Mouse (Mus musculus): Measurements from ENCODE around the gene Pgs1. TPM values are rescaled to one million over a fixed set of nuclear protein-coding genes. Genes with fewer than 3 reads are reported as not detected.

Pgs1 gene
- polyA plus RNA-seq, 1 experiment from 2014 or later, result 40.8 TPM

DNA sequence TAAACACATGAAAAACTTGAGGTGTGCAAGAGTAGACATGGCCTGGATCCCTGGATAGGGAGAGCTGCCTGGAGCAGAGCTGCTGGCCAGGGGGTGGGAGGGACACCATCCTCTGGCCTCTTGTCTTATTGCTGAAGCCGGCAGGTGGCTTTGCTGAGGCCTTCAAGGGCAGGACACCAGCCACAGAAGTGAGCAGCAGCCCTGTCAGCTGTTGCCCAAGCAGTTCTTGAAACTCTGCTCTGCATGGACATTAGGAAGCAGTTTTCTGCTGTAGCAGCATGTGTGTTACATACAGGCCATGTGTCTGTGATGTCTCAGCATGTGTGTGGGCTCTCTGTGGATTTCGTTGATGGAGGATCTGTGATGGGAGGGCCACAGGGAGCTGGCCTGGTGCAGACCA lies 27.2 kb downstream of the Pgs1 start:
- 74% methylated on average over 2 of the region's 2 CpGs for WGBS
- peaks cover 47% of the 10 kb centered on the region for H3K36me3 ChIP-seq (ENCODE audit: insufficient read depth)
- H3K27me3 ChIP-seq (ENCODE audit: insufficient read depth, low read length), result no peaks in the 10 kb centered on the region
- ATAC-seq (ENCODE audit: insufficient read depth) (no peak), DNase-seq (no peak)
- no peak overlapping the region for H3K9ac ChIP-seq
- no peak overlapping the region for H3K4me2 ChIP-seq
- H3K4me1 ChIP-seq (ENCODE audit: insufficient read depth), result no peaks in the 10 kb centered on the region
- peaks cover 3% of the 10 kb centered on the region; the same call in 1 of the 2 replicates for H3K9me3 ChIP-seq (ENCODE audit: low read depth, low read length)
- no peak overlapping the region for H3K4me3 ChIP-seq (ENCODE audit: low read depth, low read length)
- no peak for TF ChIP-seq CTCF (IDR thresholded peaks at IDR 0.05; ENCODE audit: low read depth)
- H3K27ac ChIP-seq (ENCODE audit: low read depth), result no peak overlapping the region

DNA sequence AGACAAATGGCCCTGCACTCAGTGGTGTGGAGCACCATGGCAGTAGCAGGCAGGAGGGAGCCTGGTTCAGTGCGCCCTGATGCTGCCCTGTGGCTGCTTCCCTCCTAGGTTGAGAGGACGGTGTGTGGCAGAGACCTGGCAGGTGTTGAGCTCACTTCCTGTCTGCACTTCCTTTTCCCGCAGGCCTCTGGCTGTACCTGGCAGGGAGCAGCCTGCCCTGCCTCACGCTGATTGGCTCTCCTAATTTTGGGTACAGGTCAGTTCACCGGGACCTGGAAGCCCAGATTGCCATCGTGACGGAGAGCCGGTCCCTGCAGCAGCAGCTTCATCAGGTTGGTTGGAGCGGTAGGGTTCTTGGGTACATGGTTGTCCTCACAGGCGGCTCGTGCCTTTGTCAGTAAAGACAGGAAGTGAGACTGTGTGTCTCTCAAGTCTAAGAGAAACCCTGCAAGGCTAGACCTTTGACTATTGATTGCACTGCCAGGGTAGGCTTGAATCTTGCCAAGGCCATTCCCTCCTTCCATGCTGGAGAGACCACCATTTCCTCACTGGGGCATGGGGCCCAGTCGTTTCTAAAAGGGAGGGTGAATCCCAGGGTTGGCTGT lies 28.4 kb downstream of the Pgs1 start:
- no peak overlapping the region for H3K9ac ChIP-seq
- no peak overlapping the region for H3K4me3 ChIP-seq (ENCODE audit: low read depth, low read length)
- no peaks in the 10 kb centered on the region for H3K27me3 ChIP-seq (ENCODE audit: insufficient read depth, low read length)
- DNase-seq, result no peak
- 75% methylated on average over 12 of the region's 12 CpGs for WGBS
- H3K4me2 ChIP-seq, result no peak overlapping the region
- H3K27ac ChIP-seq (ENCODE audit: low read depth), result no peak overlapping the region; the same call in 1 of the 2 replicates
- peaks cover 3% of the 10 kb centered on the region; the same call in 1 of the 2 replicates for H3K9me3 ChIP-seq (ENCODE audit: low read depth, low read length)
- TF ChIP-seq CTCF (IDR thresholded peaks at IDR 0.05; ENCODE audit: low read depth), result no peak
- H3K36me3 ChIP-seq (ENCODE audit: insufficient read depth), result peaks cover 45% of the 10 kb centered on the region
- H3K4me1 ChIP-seq (ENCODE audit: insufficient read depth), result no peaks in the 10 kb centered on the region
- ATAC-seq (ENCODE audit: insufficient read depth), result no peak

DNA sequence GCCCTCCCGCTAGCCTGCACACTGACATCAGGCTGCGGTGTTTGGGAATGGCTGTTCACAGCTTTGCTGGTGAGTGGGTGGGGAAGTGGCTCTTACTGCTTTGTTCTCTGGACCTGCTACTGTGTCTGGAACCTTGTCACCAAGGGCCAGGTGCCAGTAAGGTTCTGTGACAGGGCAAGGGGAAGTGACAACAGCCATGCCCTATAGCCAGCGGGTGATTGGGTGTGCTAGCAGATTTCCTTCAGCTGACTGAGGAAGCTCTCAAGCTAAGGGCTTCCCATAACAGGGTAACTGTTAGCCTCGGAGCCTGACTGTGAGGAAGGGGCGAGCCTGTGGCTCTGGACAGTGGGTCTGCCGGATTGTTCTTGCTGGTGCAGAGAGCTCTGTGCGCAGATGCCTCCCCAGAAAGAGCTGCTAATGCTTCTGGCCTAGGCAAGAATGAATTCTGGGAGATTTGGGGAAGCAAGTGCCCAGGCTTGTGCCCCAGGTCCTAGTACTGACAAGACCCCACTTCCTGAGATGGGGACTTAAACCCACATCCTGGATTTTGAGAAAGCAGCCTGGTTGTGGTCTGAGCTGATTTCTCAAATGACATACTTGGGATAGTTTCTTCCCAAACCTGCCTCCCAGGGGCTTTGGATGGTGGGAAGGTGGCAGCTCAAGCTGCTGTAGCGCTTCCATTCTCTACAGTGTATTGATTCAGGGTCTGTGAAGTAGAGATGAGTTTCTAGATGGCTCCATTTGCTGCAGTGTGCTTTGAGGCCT lies 29.5 kb downstream of the Pgs1 start:
- Histone ChIP-seq H3K4me3 (ENCODE audit: low read depth, low read length) (no peak overlapping the region), H3K9ac (no peak overlapping the region), H3K9me3 (ENCODE audit: low read depth, low read length) (peaks cover 3% of the 10 kb centered on the region; the same call in 1 of the 2 replicates), H3K4me2 (no peak overlapping the region), H3K27me3 (ENCODE audit: insufficient read depth, low read length) (no peaks in the 10 kb centered on the region), H3K36me3 (ENCODE audit: insufficient read depth) (peaks cover 43% of the 10 kb centered on the region), H3K27ac (ENCODE audit: low read depth) (no peak overlapping the region), H3K4me1 (ENCODE audit: insufficient read depth) (no peaks in the 10 kb centered on the region)
- ATAC-seq (ENCODE audit: insufficient read depth), result no peak
- DNase-seq, result no peak
- no peak for TF ChIP-seq CTCF (IDR thresholded peaks at IDR 0.05; ENCODE audit: low read depth)
- WGBS, result 88% methylated on average over 8 of the region's 8 CpGs

DNA sequence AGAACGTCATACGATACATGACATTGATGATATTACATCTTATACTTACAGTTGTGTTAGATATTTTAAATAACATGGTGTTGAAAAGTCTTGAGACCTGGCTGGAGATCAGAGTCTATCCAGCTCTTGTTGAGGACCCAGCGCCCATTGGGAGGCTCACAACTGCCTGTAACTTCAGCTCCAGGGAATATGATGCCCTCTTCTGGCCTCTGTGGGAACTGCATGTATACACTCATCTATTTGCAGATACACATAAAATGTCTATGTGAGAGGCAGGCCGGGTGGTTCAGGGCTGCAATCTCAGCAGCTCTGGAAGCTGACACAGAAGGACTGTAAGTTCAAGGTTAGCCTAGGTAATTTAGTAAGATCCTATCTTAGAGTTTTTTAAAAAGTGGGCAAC lies 32.2 kb downstream of the Pgs1 start:
- peaks cover 3% of the 10 kb centered on the region; the same call in 1 of the 2 replicates for H3K9me3 ChIP-seq (ENCODE audit: low read depth, low read length)
- H3K4me1 ChIP-seq (ENCODE audit: insufficient read depth), result no peaks in the 10 kb centered on the region
- no peaks in the 10 kb centered on the region for H3K27me3 ChIP-seq (ENCODE audit: insufficient read depth, low read length)
- H3K27ac ChIP-seq (ENCODE audit: low read depth), result no peak overlapping the region
- TF ChIP-seq CTCF (IDR thresholded peaks at IDR 0.05; ENCODE audit: low read depth), result peak; percentile 67
- 93% methylated on average over 4 of the region's 4 CpGs for WGBS
- H3K4me2 ChIP-seq, result no peak overlapping the region
- no peak overlapping the region for H3K4me3 ChIP-seq (ENCODE audit: low read depth, low read length)
- ATAC-seq (ENCODE audit: insufficient read depth) (no peak), DNase-seq (peak; percentile 30)
- peaks cover 52% of the 10 kb centered on the region for H3K36me3 ChIP-seq (ENCODE audit: insufficient read depth)
- no peak overlapping the region for H3K9ac ChIP-seq

DNA sequence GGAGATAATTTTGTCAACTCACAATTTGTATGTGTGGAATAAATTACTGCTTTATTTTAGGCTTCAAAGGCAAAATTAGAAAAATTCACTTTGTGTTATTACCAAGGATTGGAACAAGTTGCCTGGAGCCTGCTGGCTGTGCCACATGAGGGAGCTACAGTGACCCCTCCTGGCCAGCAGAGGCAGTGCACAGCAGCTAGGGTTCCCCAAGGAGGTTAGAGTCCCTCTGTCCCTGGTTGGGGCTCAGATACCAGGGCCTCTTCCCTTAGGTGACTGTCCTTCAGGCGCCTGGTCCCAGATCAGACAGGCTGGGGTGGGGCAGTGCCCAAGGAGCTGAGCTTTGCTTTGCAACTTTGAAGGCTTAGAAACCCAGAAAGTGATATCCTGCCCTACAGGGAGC lies 35.7 kb downstream of the Pgs1 start:
- peak; percentile 17; the same call in 1 of the 2 replicates for ATAC-seq (ENCODE audit: insufficient read depth)
- Histone ChIP-seq H3K36me3 (ENCODE audit: insufficient read depth) (peaks cover 60% of the 10 kb centered on the region), H3K4me1 (ENCODE audit: insufficient read depth) (no peaks in the 10 kb centered on the region), H3K4me3 (ENCODE audit: low read depth, low read length) (no peak overlapping the region), H3K9ac (no peak overlapping the region), H3K27ac (ENCODE audit: low read depth) (no peak overlapping the region), H3K27me3 (ENCODE audit: insufficient read depth, low read length) (no peaks in the 10 kb centered on the region), H3K9me3 (ENCODE audit: low read depth, low read length) (peaks cover 3% of the 10 kb centered on the region; the same call in 1 of the 2 replicates), H3K4me2 (no peak overlapping the region)
- TF ChIP-seq CTCF (IDR thresholded peaks at IDR 0.05; ENCODE audit: low read depth), result peak; percentile 91
- DNase-seq, result peak; percentile 86
- 45% methylated on average over 1 of the region's 1 CpGs for WGBS

DNA sequence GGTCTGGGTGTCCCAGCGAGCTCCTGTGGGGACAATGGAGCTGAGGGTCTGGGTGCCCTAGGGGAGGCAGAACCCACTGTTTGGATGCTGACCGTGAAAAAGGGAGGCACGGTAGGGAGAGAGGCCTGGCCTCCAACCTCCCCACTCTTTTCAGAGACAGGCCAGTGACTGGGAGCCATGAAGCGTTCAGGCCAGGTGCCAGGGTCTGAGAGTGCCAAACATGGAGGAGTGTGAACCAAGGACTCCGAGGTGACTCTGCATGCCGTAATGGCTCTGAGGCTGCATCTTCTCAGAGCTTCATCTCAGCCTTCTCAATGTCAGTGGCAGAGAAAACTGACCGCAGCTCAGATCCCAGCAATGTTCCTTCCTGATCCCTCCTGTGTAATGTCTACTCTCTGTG lies 37.4 kb downstream of the Pgs1 start:
- Histone ChIP-seq H3K27me3 (ENCODE audit: insufficient read depth, low read length) (no peaks in the 10 kb centered on the region), H3K9me3 (ENCODE audit: low read depth, low read length) (no peaks in the 10 kb centered on the region), H3K4me3 (ENCODE audit: low read depth, low read length) (no peak overlapping the region), H3K4me2 (no peak overlapping the region), H3K4me1 (ENCODE audit: insufficient read depth) (no peaks in the 10 kb centered on the region), H3K27ac (ENCODE audit: low read depth) (no peak overlapping the region), H3K9ac (no peak overlapping the region), H3K36me3 (ENCODE audit: insufficient read depth) (peaks cover 50% of the 10 kb centered on the region)
- ATAC-seq (ENCODE audit: insufficient read depth), result no peak
- 86% methylated on average over 7 of the region's 7 CpGs for WGBS
- no peak for DNase-seq
- TF ChIP-seq CTCF (IDR thresholded peaks at IDR 0.05; ENCODE audit: low read depth), result no peak

DNA sequence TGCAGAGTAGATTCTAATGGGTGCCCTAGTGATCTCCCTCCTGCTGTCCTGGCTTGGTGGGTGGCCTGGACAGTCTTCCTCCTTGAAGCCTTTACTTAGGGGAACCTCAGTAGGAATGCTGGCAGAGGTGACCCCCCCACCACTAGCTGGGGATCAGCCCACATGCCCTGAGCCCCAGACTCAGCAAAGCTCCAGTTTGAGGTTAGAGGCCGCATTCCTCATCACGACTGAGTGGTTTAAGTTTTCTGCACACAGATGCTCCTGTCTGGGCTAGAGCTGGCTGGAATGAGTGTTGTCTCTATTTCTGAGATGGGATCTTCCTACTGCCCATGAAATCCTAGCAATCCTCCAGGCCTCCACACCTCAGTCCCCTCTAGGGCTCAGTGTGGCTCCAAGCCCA lies 38.0 kb downstream of the Pgs1 start:
- Histone ChIP-seq H3K9ac (no peak overlapping the region), H3K4me3 (ENCODE audit: low read depth, low read length) (no peak overlapping the region), H3K27me3 (ENCODE audit: insufficient read depth, low read length) (no peaks in the 10 kb centered on the region), H3K9me3 (ENCODE audit: low read depth, low read length) (no peaks in the 10 kb centered on the region), H3K27ac (ENCODE audit: low read depth) (no peak overlapping the region), H3K36me3 (ENCODE audit: insufficient read depth) (peaks cover 48% of the 10 kb centered on the region), H3K4me2 (no peak overlapping the region), H3K4me1 (ENCODE audit: insufficient read depth) (no peaks in the 10 kb centered on the region)
- TF ChIP-seq CTCF (IDR thresholded peaks at IDR 0.05; ENCODE audit: low read depth), result no peak
- 48% methylated on average over 2 of the region's 2 CpGs for WGBS
- no peak for DNase-seq
- no peak for ATAC-seq (ENCODE audit: insufficient read depth)
